Comparison of ENCODE assay signal across 17 mouse cellular contexts in genomic region chr7:143110803-143111202, GRCm38 (mm10). TPM values are rescaled to one million over a fixed set of nuclear protein-coding genes. Genes with fewer than 3 reads are reported as not detected.
DNase-seq lines count a peak whose midpoint lies in the region; ATAC-seq and TF ChIP-seq lines count a peak whose summit lies in the region.
"Had no signal": no experiment of that assay in that cellular context is flagged by ENCODE, and none has a peak within 500 bp of the region (broad histone marks: within the 10 kb centered on the region; RNA-seq: fewer than 3 reads in every experiment).

No protein-coding gene starts in this region.

- TF ChIP-seq CTCF in midbrain, postnatal 0 days (IDR thresholded peaks at IDR 0.05) = peak; percentile 14; the same call in 1 of the 2 replicates
- no peak for TF ChIP-seq CTCF in thymus, adult 2 months (IDR thresholded peaks at IDR 0.05; ENCODE audit: borderline replicate concordance, control insufficient read depth, extremely low read depth, insufficient read depth, low read length, poor library complexity)

- peak overlapping the region; percentile 92 for H3K9ac ChIP-seq in heart, embryonic 14.5 days (ENCODE audit: low read length)
- no peak overlapping the region for H3K9ac ChIP-seq in midbrain, postnatal 0 days (replicated peaks; ENCODE audit: low read length, poor library complexity, severe bottlenecking)

- H3K4me3 ChIP-seq in heart, embryonic 14.5 days (ENCODE audit: control insufficient read depth in 1 of 2, insufficient read depth in 1 of 2, low read depth in 1 of 2, low read length in 2 of 2) = no peak overlapping the region
- H3K4me3 ChIP-seq in midbrain, postnatal 0 days (ENCODE audit: low read depth, low read length) = no peak overlapping the region
- H3K4me3 ChIP-seq in midbrain, embryonic 10.5 days = no peak overlapping the region
- no peak overlapping the region for H3K4me3 ChIP-seq in thymus, adult 2 months (ENCODE audit: control insufficient read depth, insufficient read depth, low read length)
- H3K4me3 ChIP-seq: hindbrain, embryonic 10.5 days had no signal

- H3K4me1 ChIP-seq in heart, embryonic 14.5 days (ENCODE audit: control insufficient read depth in 2 of 2, insufficient read depth in 2 of 2, low read length in 2 of 2) = peaks cover 47 to 60% of the 10 kb centered on the region in 2 experiments
- peaks cover 3% of the 10 kb centered on the region; the same call in 1 of the 2 replicates for H3K4me1 ChIP-seq in midbrain, postnatal 0 days (ENCODE audit: insufficient read depth, low read length)
- peaks cover 28% of the 10 kb centered on the region for H3K4me1 ChIP-seq in midbrain, embryonic 10.5 days
- no peaks in the 10 kb centered on the region for H3K4me1 ChIP-seq in thymus, adult 2 months (replicated peaks; ENCODE audit: control insufficient read depth, insufficient read depth, low read length)

- H3K36me3 ChIP-seq in heart, embryonic 14.5 days (ENCODE audit: control insufficient read depth, insufficient read depth, low read length) = 0 out of 2 replicates have a peak, but pooled peaks cover 3% of the 10 kb centered on the region
- no peaks in the 10 kb centered on the region for H3K36me3 ChIP-seq in midbrain, postnatal 0 days (ENCODE audit: insufficient read depth, low read length)
- H3K36me3 ChIP-seq in midbrain, embryonic 10.5 days = no peaks in the 10 kb centered on the region
- H3K36me3 ChIP-seq in thymus, adult 2 months (ENCODE audit: control insufficient read depth, insufficient read depth, low read length) = no peaks in the 10 kb centered on the region
- H3K36me3 ChIP-seq: hindbrain, embryonic 10.5 days had no signal

- no peak for DNase-seq in heart, postnatal 36 days
- DNase-seq in midbrain, postnatal 0 days (ENCODE audit: low spot score) = no peak
- no peak for DNase-seq in midbrain, embryonic 10.5 days (ENCODE audit: low spot score)
- DNase-seq in lung, postnatal 25 days (ENCODE audit: low spot score) = peak; percentile 59
- no peak for DNase-seq in thymus, adult 2 months
- no peak for DNase-seq in right cerebral cortex, adult 2 months (ENCODE audit: low spot score in 2 of 2)
- DNase-seq: adrenal gland, postnatal 25 days; cerebellum, adult 9-11 months; midbrain, embryonic 14.5 days; right cerebral cortex, adult 18-20 months had no signal

- H3K27ac ChIP-seq in heart, embryonic 14.5 days (replicated peaks in 1 of 2; ENCODE audit: control insufficient read depth in 1 of 2, insufficient read depth in 1 of 2, low read depth in 2 of 2, low read length in 2 of 2) = peak overlapping the region; percentile 94 to 99
- no peak overlapping the region for H3K27ac ChIP-seq in midbrain, postnatal 0 days (ENCODE audit: low read depth, low read length)
- H3K27ac ChIP-seq in midbrain, embryonic 10.5 days (replicated peaks) = no peak overlapping the region
- no peak overlapping the region for H3K27ac ChIP-seq in thymus, adult 2 months (ENCODE audit: control insufficient read depth, insufficient read depth, low read length)
- H3K27ac ChIP-seq: hindbrain, embryonic 10.5 days; macrophage had no signal

- WGBS in heart, embryonic 14.5 days = 85% methylated on average over 1 of the region's 1 CpGs
- 68% methylated on average over 1 of the region's 1 CpGs for WGBS in midbrain, postnatal 0 days
- 63% methylated on average over 1 of the region's 1 CpGs for WGBS in midbrain, embryonic 10.5 days
- 84% methylated on average over 1 of the region's 1 CpGs for WGBS in thymus, adult 2 months

- ATAC-seq in heart, embryonic 14.5 days (ENCODE audit: insufficient number of reproducible peaks, insufficient read depth, low FRiP score, low read depth) = no peak
- ATAC-seq in midbrain, postnatal 0 days (ENCODE audit: low FRiP score) = no peak
- ATAC-seq: forebrain, embryonic 14.5 days had no signal

- intact Hi-C loops in heart, postnatal 36 days (cut with DNase I) = loop anchor here (2.0 kb wide), 1 partner anchor 14 kb away; no protein-coding TSS in a partner anchor

- H3K9me3 ChIP-seq in heart, embryonic 14.5 days (ENCODE audit: control insufficient read depth, low read length) = peaks cover 8% of the 10 kb centered on the region; the same call in 1 of the 2 replicates
- H3K9me3 ChIP-seq in midbrain, postnatal 0 days (ENCODE audit: low read length) = no peaks in the 10 kb centered on the region
- H3K9me3 ChIP-seq in midbrain, embryonic 10.5 days (replicated peaks) = no peaks in the 10 kb centered on the region; the same call in 1 of the 2 replicates

- H3K27me3 ChIP-seq in heart, embryonic 14.5 days (ENCODE audit: control insufficient read depth, insufficient read depth, low read length) = peaks cover 21% of the 10 kb centered on the region
- H3K27me3 ChIP-seq in midbrain, postnatal 0 days (ENCODE audit: insufficient read depth, low read length) = peaks cover 35% of the 10 kb centered on the region
- peaks cover 42% of the 10 kb centered on the region for H3K27me3 ChIP-seq in midbrain, embryonic 10.5 days (ENCODE audit: low read depth, poor library complexity, severe bottlenecking)
- H3K27me3 ChIP-seq in thymus, adult 2 months (ENCODE audit: control insufficient read depth, insufficient read depth, low read length) = no peaks in the 10 kb centered on the region; the same call in 1 of the 2 replicates

- TF ChIP-seq POLR2A in thymus, adult 2 months (IDR thresholded peaks at IDR 0.05; ENCODE audit: control insufficient read depth, extremely low read depth, insufficient read depth, low read length, poor library complexity) = no peak

- H3K4me2 ChIP-seq in heart, embryonic 14.5 days (ENCODE audit: low read length) = peak overlapping the region; percentile 86
- no peak overlapping the region for H3K4me2 ChIP-seq in midbrain, postnatal 0 days (ENCODE audit: low read depth, low read length, poor library complexity, severe bottlenecking)
- H3K4me2 ChIP-seq: liver, embryonic 11.5 days had no signal

RNA-seq across cellular contexts. Expression of gene Kcnq1, which starts 4.6 kb away (rescaled TPM):
- 28.1 and 31.1 TPM in 2 replicates for polyA plus RNA-seq in heart, embryonic 14.5 days (2014; fragmentation: Nextera tagmentation; extraction: Ambion mirVana)
- total RNA-seq in heart, postnatal 36 days (2021) = 10 to 100 TPM; 34.3 to 37.1 TPM
- total RNA-seq in midbrain, postnatal 0 days (2014; rRNA removed) = 0.44 and 1.4 TPM in 2 replicates
- 0.87 and 1.2 TPM in 2 replicates for polyA plus RNA-seq in midbrain, postnatal 0 days (2015; fragmentation: Nextera tagmentation; extraction: Ambion mirVana)
- 0.69 and 1.1 TPM in 2 replicates for polyA plus RNA-seq in midbrain, embryonic 10.5 days (2016; fragmentation: Nextera tagmentation; extraction: Ambion mirVana)
- polyA plus RNA-seq in thymus, adult 2 months (2012; rRNA removed) = 2.3 and 4.6 TPM in 2 replicates

RNA-seq across cellular contexts. Expression of gene Trpm5, which starts 16.4 kb away (rescaled TPM):
- polyA plus RNA-seq in heart, embryonic 14.5 days (2014; fragmentation: Nextera tagmentation; extraction: Ambion mirVana) = 3.9 and 4.4 TPM in 2 replicates
- total RNA-seq in heart, postnatal 36 days (2021) = not detected
- 1.3 and 1.7 TPM in 2 replicates for total RNA-seq in midbrain, postnatal 0 days (2014; rRNA removed)
- 0.94 and 1.6 TPM in 2 replicates for polyA plus RNA-seq in midbrain, postnatal 0 days (2015; fragmentation: Nextera tagmentation; extraction: Ambion mirVana)
- polyA plus RNA-seq in midbrain, embryonic 10.5 days (2016; fragmentation: Nextera tagmentation; extraction: Ambion mirVana) = 0.62 and 0.93 TPM in 2 replicates
- 2.9 and 4.5 TPM in 2 replicates for polyA plus RNA-seq in thymus, adult 2 months (2012; rRNA removed)
- total RNA-seq: gastrocnemius, adult 8-10 months; left cerebral cortex, postnatal 25 days had no signal
- polyA plus RNA-seq: macrophage had no signal

RNA-seq across cellular contexts. Expression of gene Tssc4, which starts 41.8 kb away (rescaled TPM):
- polyA plus RNA-seq in heart, embryonic 14.5 days (2014; fragmentation: Nextera tagmentation; extraction: Ambion mirVana) = 31.3 and 41.1 TPM in 2 replicates
- total RNA-seq in heart, postnatal 36 days (2021) = 10 to 100 TPM; 15.3 TPM
- 71.3 and 92.4 TPM in 2 replicates for total RNA-seq in midbrain, postnatal 0 days (2014; rRNA removed)
- polyA plus RNA-seq in midbrain, postnatal 0 days (2015; fragmentation: Nextera tagmentation; extraction: Ambion mirVana) = 101 and 103 TPM in 2 replicates
- polyA plus RNA-seq in midbrain, embryonic 10.5 days (2016; fragmentation: Nextera tagmentation; extraction: Ambion mirVana) = 136 and 142 TPM in 2 replicates
- 155 and 157 TPM in 2 replicates for polyA plus RNA-seq in thymus, adult 2 months (2012; rRNA removed)

RNA-seq across cellular contexts. Expression of gene Cd81, which starts 58.3 kb away (rescaled TPM):
- polyA plus RNA-seq in heart, embryonic 14.5 days (2014; fragmentation: Nextera tagmentation; extraction: Ambion mirVana) = 885 and 947 TPM in 2 replicates
- 100 to 1,000 TPM; 398 to 441 TPM for total RNA-seq in heart, postnatal 36 days (2021)
- 454 and 542 TPM in 2 replicates for total RNA-seq in midbrain, postnatal 0 days (2014; rRNA removed)
- 511 and 569 TPM in 2 replicates for polyA plus RNA-seq in midbrain, postnatal 0 days (2015; fragmentation: Nextera tagmentation; extraction: Ambion mirVana)
- polyA plus RNA-seq in midbrain, embryonic 10.5 days (2016; fragmentation: Nextera tagmentation; extraction: Ambion mirVana) = 267 and 279 TPM in 2 replicates
- 249 and 255 TPM in 2 replicates for polyA plus RNA-seq in thymus, adult 2 months (2012; rRNA removed)

Comparison
In these comparisons a context has a peak if more than half of its experiments do, and no peak if none do; other contexts are left out.
1. H3K27ac ChIP-seq: peak in heart, embryonic 14.5 days (2 of 2); none in midbrain, postnatal 0 days (single experiment), midbrain, embryonic 10.5 days (single experiment) and thymus, adult 2 months (single experiment).